ENCODE assay signal across 8 mouse cellular contexts in genomic region chr17:14960951-14961556, GRCm38 (mm10). TPM values are rescaled to one million over a fixed set of nuclear protein-coding genes. Genes with fewer than 3 reads are reported as not detected.
DNase-seq lines count a peak whose midpoint lies in the region; ATAC-seq and TF ChIP-seq lines count a peak whose summit lies in the region.
"Not testable (repeated sequence)": the region's sequence is repeated elsewhere in the genome, so short reads cannot be mapped to it uniquely, and the experiment has no call there.

Phf10 (minus strand) TSS chr17:14961273.

- peak within 1 kb of the TSS; percentile 79 for H3K4me3 ChIP-seq in cortical plate, adult 2 months (ENCODE audit: insufficient read depth, low read length)
- peak within 1 kb of the TSS; percentile 72 for H3K4me3 ChIP-seq in hindbrain, embryonic 16.5 days (ENCODE audit: low read length)
- H3K4me3 ChIP-seq in left cerebral cortex, adult 2 months = peak within 1 kb of the TSS; percentile 62

- H3K27ac ChIP-seq in cortical plate, adult 2 months (ENCODE audit: insufficient read depth, low read length); left cerebral cortex, adult 2 months: not testable (repeated sequence)
- peak within 1 kb of the TSS; percentile 67; the same call in 1 of the 2 replicates for H3K27ac ChIP-seq in hindbrain, embryonic 16.5 days (ENCODE audit: low read depth, low read length)

- not testable (repeated sequence) for H3K27me3 ChIP-seq in hindbrain, embryonic 16.5 days (replicated peaks; ENCODE audit: control insufficient read depth, insufficient read depth, low read length)

- H3K4me1 ChIP-seq in cortical plate, adult 2 months (ENCODE audit: control insufficient read depth, insufficient read depth, low read length); hindbrain, embryonic 16.5 days (ENCODE audit: control insufficient read depth, insufficient read depth, low read depth, low read length): not testable (repeated sequence)

- peak; percentile 61 for ATAC-seq in activated CD4-positive, CD25-positive, alpha-beta regulatory T cell, adult 4 months
- peak; percentile 82 for ATAC-seq in hindbrain, embryonic 16.5 days

- intact Hi-C loops in left cerebral cortex, adult 2 months (cut with DNase I) = not testable (repeated sequence)

- peak; percentile 13 for DNase-seq in gastrocnemius, postnatal 25 days
- DNase-seq in left cerebral cortex, adult 2 months (ENCODE audit: extremely low spot score in 1 of 2, low spot score in 2 of 2) = peak; percentile 25 to 46
- peak; percentile 8 for DNase-seq in lung, postnatal 25 days (ENCODE audit: low spot score)
- peak; percentile 52 for DNase-seq in retina, embryonic 14.5 days (ENCODE audit: low spot score)
- peak; percentile 44 for DNase-seq in urinary bladder, postnatal 25 days (ENCODE audit: low spot score)

- H3K36me3 ChIP-seq in hindbrain, embryonic 16.5 days (ENCODE audit: control insufficient read depth, insufficient read depth, low read length) = not testable (repeated sequence)

- WGBS in hindbrain, embryonic 16.5 days = under 1% methylated on average over 40 of the region's 100 CpGs

- H3K9ac ChIP-seq in hindbrain, embryonic 16.5 days (ENCODE audit: low read depth, low read length) = peak within 1 kb of the TSS; percentile 80

- not testable (repeated sequence) for H3K9me3 ChIP-seq in hindbrain, embryonic 16.5 days (ENCODE audit: control insufficient read depth, low read length)

- not testable (repeated sequence) for TF ChIP-seq POLR2A in cortical plate, adult 2 months (IDR thresholded peaks at IDR 0.05; ENCODE audit: extremely low read depth, insufficient read depth, low read length)

- TF ChIP-seq CTCF in cortical plate, adult 2 months (IDR thresholded peaks at IDR 0.05; ENCODE audit: extremely low read depth, insufficient read depth, low read length); left cerebral cortex, adult 2 months (IDR thresholded peaks at IDR 0.05): not testable (repeated sequence)

- peak within 1 kb of the TSS; percentile 99 for H3K4me2 ChIP-seq in hindbrain, embryonic 16.5 days (ENCODE audit: low read length)

RNA-seq across cellular contexts. Expression of gene Phf10, which starts in this region (rescaled TPM):
- polyA plus RNA-seq in activated CD4-positive, CD25-positive, alpha-beta regulatory T cell, adult 4 months (2017; shearing (Covaris generic)) = 10 to 100 TPM; 12.0 to 15.2 TPM
- 46.4 and 46.7 TPM in 2 replicates for polyA plus RNA-seq in cortical plate, adult 2 months (2012; rRNA removed)
- 10 to 100 TPM; 44.2 to 46.5 TPM for total RNA-seq in gastrocnemius, postnatal 25 days (2021)
- polyA plus RNA-seq in hindbrain, embryonic 16.5 days (2015; fragmentation: Nextera tagmentation; extraction: Ambion mirVana) = 14.6 and 16.7 TPM in 2 replicates
- 10 to 100 TPM; 56.6 to 60.4 TPM for total RNA-seq in left cerebral cortex, adult 2 months (2021)
